ENCODE assay signal across 25 mouse cellular contexts in the genomic region with DNA sequence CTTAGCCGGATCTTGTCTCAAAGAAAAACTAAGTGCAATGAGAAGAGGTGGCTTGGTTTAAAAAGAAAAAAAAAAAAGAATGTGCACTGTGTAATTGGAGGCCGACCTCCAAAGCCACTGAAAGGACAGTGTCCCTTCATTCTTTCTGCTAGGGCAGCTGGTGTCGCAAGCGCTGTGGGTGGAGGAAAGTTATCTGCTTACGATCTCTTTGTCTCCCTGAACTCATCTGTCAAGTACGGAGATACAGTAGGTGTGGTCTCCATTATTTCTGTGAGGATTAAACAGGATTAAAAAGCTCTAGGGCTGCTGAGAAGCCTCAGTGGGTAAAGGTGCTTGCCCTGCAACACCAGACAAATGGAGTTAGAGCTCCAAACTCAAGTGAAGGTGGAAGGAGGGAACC.
A peak's percentile ranks its signal among the peaks of the same experiment; 100 is the strongest.
DNase-seq lines count a peak whose midpoint lies in the region; ATAC-seq and TF ChIP-seq lines count a peak whose summit lies in the region.
"Had no signal": no experiment of that assay in that cellular context is flagged by ENCODE, and none has a peak within 500 bp of the region (broad histone marks: within the 10 kb centered on the region; RNA-seq: fewer than 3 reads in every experiment).

No protein-coding gene starts in this region.

- DNase-seq in embryonic facial prominence, embryonic 11.5 days (ENCODE audit: low spot score): no peak
- DNase-seq in embryonic facial prominence, embryonic 10.5 days (ENCODE audit: low spot score): no peak
- DNase-seq in ZHBTc4 (ENCODE audit: low read depth, low spot score): peak; percentile 36
- no peak for DNase-seq in embryonic facial prominence, embryonic 14.5 days (ENCODE audit: low spot score)
- no peak for DNase-seq in cerebellum, postnatal 10 days
- DNase-seq: B cell, adult 2 months; cerebellum, adult 11-12 months; cerebellum, adult 9-10 months; cerebellum, postnatal 36 days; embryo, embryonic 11 days; forebrain, postnatal 0 days; gastrocnemius, postnatal 14 days; heart, adult 11 months; heart, postnatal 10 days; kidney, adult 18-20 months had no signal

- 31% methylated on average over 6 of the region's 6 CpGs for WGBS in embryonic facial prominence, embryonic 11.5 days
- 29% methylated on average over 6 of the region's 6 CpGs for WGBS in embryonic facial prominence, embryonic 10.5 days
- 36% methylated on average over 6 of the region's 6 CpGs for whole genome bisulfite sequencing in embryonic facial prominence, embryonic 14.5 days
- 48% methylated on average over 6 of the region's 6 CpGs for WGBS in intestine, embryonic 15.5 days

- no peak overlapping the region for H3K4me3 ChIP-seq in embryonic facial prominence, embryonic 11.5 days (ENCODE audit: low read depth, low read length)
- H3K4me3 ChIP-seq in embryonic facial prominence, embryonic 10.5 days: no peak overlapping the region
- H3K4me3 ChIP-seq in embryonic facial prominence, embryonic 14.5 days (ENCODE audit: low read depth, low read length): no peak overlapping the region
- no peak overlapping the region for H3K4me3 ChIP-seq in myocyte
- no peak overlapping the region for H3K4me3 ChIP-seq in intestine, embryonic 15.5 days (replicated peaks)
- H3K4me3 ChIP-seq: embryonic facial prominence, embryonic 13.5 days; forebrain, embryonic 13.5 days; heart, embryonic 10.5 days; hindbrain, embryonic 13.5 days had no signal

- 0 out of 2 replicates have a peak overlapping the region, but pooled peaks have one; percentile 2 for H3K9ac ChIP-seq in embryonic facial prominence, embryonic 11.5 days (replicated peaks; ENCODE audit: low read length)
- H3K9ac ChIP-seq in embryonic facial prominence, embryonic 14.5 days (ENCODE audit: low read depth, low read length): no peak overlapping the region
- H3K9ac ChIP-seq in intestine, embryonic 15.5 days: no peak overlapping the region
- H3K9ac ChIP-seq: embryonic facial prominence, embryonic 13.5 days; forebrain, embryonic 13.5 days; forebrain, postnatal 0 days; hindbrain, embryonic 13.5 days had no signal

- ATAC-seq in embryonic facial prominence, embryonic 11.5 days (replicated peaks; ENCODE audit: insufficient number of reproducible peaks, low FRiP score, low TSS enrichment, low read depth): no peak
- 0 out of 2 replicates have a peak, but pooled peaks have one; percentile 22 for ATAC-seq in embryonic facial prominence, embryonic 14.5 days (ENCODE audit: low read depth)
- no peak for ATAC-seq in intestine, embryonic 15.5 days
- ATAC-seq: activated CD4-positive, CD25-positive, alpha-beta regulatory T cell, adult 4 months; CD4-positive, CD25-positive, alpha-beta regulatory T cell, adult 4 months; forebrain, embryonic 13.5 days; forebrain, postnatal 0 days; hindbrain, postnatal 0 days had no signal

- no peaks in the 10 kb centered on the region for H3K9me3 ChIP-seq in embryonic facial prominence, embryonic 11.5 days (replicated peaks; ENCODE audit: control insufficient read depth, low read length)
- H3K9me3 ChIP-seq in embryonic facial prominence, embryonic 10.5 days: no peaks in the 10 kb centered on the region
- no peaks in the 10 kb centered on the region for H3K9me3 ChIP-seq in embryonic facial prominence, embryonic 14.5 days (ENCODE audit: control insufficient read depth, low read length)
- no peaks in the 10 kb centered on the region for H3K9me3 ChIP-seq in intestine, embryonic 15.5 days
- H3K9me3 ChIP-seq: embryonic facial prominence, embryonic 13.5 days; forebrain, embryonic 13.5 days; G1E; heart, embryonic 10.5 days; hindbrain, embryonic 13.5 days had no signal

- H3K27me3 ChIP-seq in embryonic facial prominence, embryonic 11.5 days (ENCODE audit: control insufficient read depth, insufficient read depth, low read length): no peaks in the 10 kb centered on the region
- peaks cover 32% of the 10 kb centered on the region for H3K27me3 ChIP-seq in embryonic facial prominence, embryonic 10.5 days (replicated peaks; ENCODE audit: low read depth, poor library complexity, severe bottlenecking)
- no peaks in the 10 kb centered on the region for H3K27me3 ChIP-seq in embryonic facial prominence, embryonic 14.5 days (replicated peaks; ENCODE audit: control insufficient read depth, insufficient read depth, low read length)
- no peaks in the 10 kb centered on the region for H3K27me3 ChIP-seq in myocyte (ENCODE audit: control insufficient read depth, insufficient read depth, insufficient read length)
- H3K27me3 ChIP-seq in intestine, embryonic 15.5 days (replicated peaks): no peaks in the 10 kb centered on the region

- H3K79me2 ChIP-seq in myocyte (ENCODE audit: control insufficient read depth, insufficient read depth): no peaks in the 10 kb centered on the region

- no peaks in the 10 kb centered on the region for H3K4me1 ChIP-seq in embryonic facial prominence, embryonic 11.5 days (ENCODE audit: control insufficient read depth, insufficient read depth, low read length)
- H3K4me1 ChIP-seq in embryonic facial prominence, embryonic 10.5 days: peaks cover 14% of the 10 kb centered on the region
- peaks cover 6% of the 10 kb centered on the region; the same call in 1 of the 2 replicates for H3K4me1 ChIP-seq in embryonic facial prominence, embryonic 14.5 days (ENCODE audit: control insufficient read depth, insufficient read depth, low read length)
- no peaks in the 10 kb centered on the region for H3K4me1 ChIP-seq in intestine, embryonic 15.5 days (replicated peaks)
- H3K4me1 ChIP-seq: hindbrain, embryonic 13.5 days had no signal

- H3K36me3 ChIP-seq in embryonic facial prominence, embryonic 11.5 days (replicated peaks; ENCODE audit: control insufficient read depth, insufficient read depth, low read depth, low read length): no peaks in the 10 kb centered on the region
- H3K36me3 ChIP-seq in embryonic facial prominence, embryonic 10.5 days (replicated peaks): no peaks in the 10 kb centered on the region
- no peaks in the 10 kb centered on the region for H3K36me3 ChIP-seq in embryonic facial prominence, embryonic 14.5 days (ENCODE audit: control insufficient read depth, insufficient read depth, low read length)
- H3K36me3 ChIP-seq in myocyte (ENCODE audit: control insufficient read depth, insufficient read depth): no peaks in the 10 kb centered on the region
- H3K36me3 ChIP-seq in intestine, embryonic 15.5 days: no peaks in the 10 kb centered on the region
- H3K36me3 ChIP-seq: embryonic facial prominence, embryonic 13.5 days; G1E; heart, embryonic 10.5 days; hindbrain, embryonic 13.5 days had no signal

- no peak overlapping the region for H3K27ac ChIP-seq in embryonic facial prominence, embryonic 11.5 days (replicated peaks; ENCODE audit: low read depth, low read length)
- no peak overlapping the region for H3K27ac ChIP-seq in embryonic facial prominence, embryonic 10.5 days (replicated peaks)
- H3K27ac ChIP-seq in embryonic facial prominence, embryonic 14.5 days (replicated peaks; ENCODE audit: low read depth, low read length): no peak overlapping the region
- H3K27ac ChIP-seq in intestine, embryonic 15.5 days: no peak overlapping the region
- H3K27ac ChIP-seq: embryonic facial prominence, embryonic 13.5 days; forebrain, embryonic 13.5 days; heart, embryonic 10.5 days; hindbrain, embryonic 13.5 days; hindbrain, postnatal 0 days had no signal

- H3K4me2 ChIP-seq in embryonic facial prominence, embryonic 11.5 days (ENCODE audit: low read depth, low read length): no peak overlapping the region
- no peak overlapping the region for H3K4me2 ChIP-seq in embryonic facial prominence, embryonic 14.5 days (ENCODE audit: low read depth, low read length)
- no peak overlapping the region for H3K4me2 ChIP-seq in myocyte (ENCODE audit: low read depth)
- no peak overlapping the region for H3K4me2 ChIP-seq in intestine, embryonic 15.5 days (replicated peaks)
- H3K4me2 ChIP-seq: embryonic facial prominence, embryonic 13.5 days; forebrain, embryonic 13.5 days; hindbrain, embryonic 13.5 days had no signal

- TF ChIP-seq POLR2A in myocyte (IDR thresholded peaks at IDR 0.05; ENCODE audit: insufficient read length, low read depth): no peak

- no peak overlapping the region for H3ac ChIP-seq in myocyte (ENCODE audit: control insufficient read depth, insufficient read length)

TF ChIP-seq in myocyte, 11 proteins besides CTCF, POLR2A, EP300 and RAD21:
- TF ChIP-seq USF1 (IDR thresholded peaks at IDR 0.05; ENCODE audit: low read depth): no peak
- no peak for TF ChIP-seq SRF (IDR thresholded peaks at IDR 0.05; ENCODE audit: control insufficient read depth, insufficient read length, low read depth)
- TF ChIP-seq CEBPB (IDR thresholded peaks at IDR 0.05; ENCODE audit: insufficient read depth, poor library complexity, severe bottlenecking): peak; percentile 54; the same call in 1 of the 2 replicates
- TF ChIP-seq POLR2AphosphoS2 (IDR thresholded peaks at IDR 0.05; ENCODE audit: insufficient read length, low read depth): no peak
- peak in 1 of 3 experiments; percentile 15 for TF ChIP-seq MYOD1 (IDR thresholded peaks at IDR 0.05; ENCODE audit: control insufficient read depth in 1 of 3, insufficient read length in 2 of 3, low read depth in 2 of 3)
- TF ChIP-seq REST (IDR thresholded peaks at IDR 0.05; ENCODE audit: insufficient read depth, insufficient read length): no peak
- TF ChIP-seq MYOG (IDR thresholded peaks at IDR 0.05; ENCODE audit: control insufficient read depth in 1 of 3, insufficient read depth in 1 of 3, insufficient read length in 2 of 3, low read depth in 2 of 3): no peak
- no peak for TF ChIP-seq TCF3 (IDR thresholded peaks at IDR 0.05; ENCODE audit: insufficient read length, low read depth)
TF ChIP-seq in myocyte: peak in this region for 2.
